Mouse (Mus musculus): ENCODE data around the gene Vmn1r214. TPM values are rescaled to one million over a fixed set of nuclear protein-coding genes. Genes with fewer than 3 reads are reported as not detected.

Gene Vmn1r214
- not detected in 2 replicates for polyA plus RNA-seq (2015; fragmentation: Nextera tagmentation; extraction: Ambion mirVana)

DNA sequence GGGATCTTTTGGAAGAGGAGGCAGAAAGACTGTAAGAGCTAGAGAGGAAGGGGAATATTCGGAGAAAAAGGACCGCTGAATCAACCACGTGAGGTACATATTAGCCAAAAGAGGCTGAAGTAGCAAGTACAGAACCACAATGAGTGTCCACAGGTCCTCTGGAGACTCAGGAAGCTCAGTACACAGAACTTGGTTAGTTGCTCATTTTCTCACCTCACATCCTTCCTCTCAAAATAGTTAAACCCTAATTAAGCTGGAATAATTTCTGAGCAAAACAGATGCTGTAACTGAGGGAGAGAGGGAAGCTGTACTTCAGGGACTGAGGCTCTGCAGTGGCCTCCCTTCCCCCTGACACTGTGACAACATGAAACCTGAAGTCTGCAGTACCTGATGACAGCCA, at the start of gene Vmn1r214:
TSS of gene Vmn1r214 (plus strand) at position 301 of the 400 bp plus-strand sequence.
- H3K4me2 ChIP-seq, result no peak within 1 kb of the TSS
- no peak within 1 kb of the TSS for H3K9ac ChIP-seq
- 93% methylated on average over 3 of the region's 3 CpGs for WGBS
- no peak within 1 kb of the TSS for H3K27ac ChIP-seq
- H3K4me3 ChIP-seq, result no peak within 1 kb of the TSS
- no peaks in the 10 kb centered on the region for H3K27me3 ChIP-seq (replicated peaks)
- H3K4me1 ChIP-seq, result no peaks in the 10 kb centered on the region
- H3K36me3 ChIP-seq (replicated peaks), result no peaks in the 10 kb centered on the region
- no peaks in the 10 kb centered on the region for H3K9me3 ChIP-seq
- no peak for ATAC-seq (replicated peaks)

DNA sequence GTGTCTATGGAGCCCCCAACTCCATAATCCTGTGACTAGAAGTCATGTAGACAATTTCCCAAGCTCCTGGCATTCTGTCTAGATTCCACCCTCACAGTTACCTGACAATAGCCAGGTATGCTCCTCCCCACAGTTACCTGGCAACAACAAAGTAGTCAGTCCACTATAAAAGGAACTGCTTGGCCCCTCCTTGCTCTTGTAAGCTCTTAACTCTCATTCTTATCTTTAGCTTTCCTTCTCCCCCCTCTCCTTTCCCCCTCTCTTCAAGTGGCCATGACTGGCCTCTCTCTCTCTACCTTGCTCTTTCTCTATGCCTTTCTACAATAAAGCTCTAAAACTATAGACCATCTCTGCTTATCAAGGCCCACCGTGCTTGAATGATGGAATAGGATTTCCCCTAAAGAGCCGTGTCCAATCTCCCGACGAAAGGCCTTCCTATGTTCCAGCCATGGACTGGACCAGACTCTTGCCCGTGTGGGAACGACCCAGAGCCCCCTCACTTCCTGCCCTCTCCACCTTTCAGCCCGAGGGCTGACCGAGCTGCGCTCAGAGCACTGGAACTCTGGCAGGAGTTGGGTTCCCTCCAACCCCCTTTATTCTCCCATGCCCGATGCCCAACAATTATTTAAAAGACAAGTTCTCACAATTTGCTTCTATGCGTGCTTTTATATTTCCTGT, 39.9 kb upstream of the Vmn1r214 start:
- no peak for ATAC-seq (replicated peaks)
- WGBS, result 88% methylated on average over 11 of the region's 11 CpGs
- Histone ChIP-seq H3K4me3 (no peak overlapping the region), H3K36me3 (replicated peaks) (no peaks in the 10 kb centered on the region), H3K9me3 (no peaks in the 10 kb centered on the region), H3K4me1 (no peaks in the 10 kb centered on the region), H3K9ac (no peak overlapping the region), H3K27ac (no peak overlapping the region), H3K4me2 (no peak overlapping the region), H3K27me3 (replicated peaks) (no peaks in the 10 kb centered on the region)

GRCm38 (mm10) chr13:22992178-22992700, 38.0 kb upstream of the Vmn1r214 start:
- Histone ChIP-seq H3K4me1 (no peaks in the 10 kb centered on the region), H3K9ac (no peak overlapping the region), H3K4me3 (no peak overlapping the region), H3K36me3 (replicated peaks) (no peaks in the 10 kb centered on the region), H3K4me2 (no peak overlapping the region), H3K27ac (no peak overlapping the region), H3K27me3 (replicated peaks) (no peaks in the 10 kb centered on the region), H3K9me3 (no peaks in the 10 kb centered on the region)
- 47% methylated on average over 1 of the region's 1 CpGs for WGBS
- no peak for ATAC-seq (replicated peaks)

DNA sequence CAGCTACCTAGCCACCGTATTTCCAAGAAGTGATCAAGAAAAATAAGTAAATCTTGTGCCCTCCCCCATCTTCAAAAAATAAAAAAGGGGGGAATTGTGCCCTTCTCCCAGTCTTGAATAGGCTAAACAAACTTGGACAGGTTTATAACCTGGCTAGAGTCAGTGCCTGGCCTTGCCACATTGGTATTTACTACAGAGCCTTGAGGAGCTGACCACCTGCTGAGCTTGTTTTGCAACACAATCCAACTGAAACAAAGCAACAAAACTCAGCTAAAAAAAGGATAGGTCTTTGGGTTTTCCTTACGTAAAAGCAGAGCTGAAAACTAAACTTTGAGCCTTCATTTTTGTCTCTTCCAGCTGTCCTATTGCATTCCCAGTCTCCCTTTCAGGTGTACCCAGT, 37.5 kb upstream of the Vmn1r214 start:
- Histone ChIP-seq H3K9me3 (no peaks in the 10 kb centered on the region), H3K27me3 (replicated peaks) (no peaks in the 10 kb centered on the region), H3K9ac (no peak overlapping the region), H3K36me3 (replicated peaks) (no peaks in the 10 kb centered on the region), H3K4me2 (no peak overlapping the region), H3K4me3 (no peak overlapping the region), H3K4me1 (no peaks in the 10 kb centered on the region), H3K27ac (no peak overlapping the region)
- no peak for ATAC-seq (replicated peaks)
- 59% methylated on average over 2 of the region's 2 CpGs for WGBS

DNA sequence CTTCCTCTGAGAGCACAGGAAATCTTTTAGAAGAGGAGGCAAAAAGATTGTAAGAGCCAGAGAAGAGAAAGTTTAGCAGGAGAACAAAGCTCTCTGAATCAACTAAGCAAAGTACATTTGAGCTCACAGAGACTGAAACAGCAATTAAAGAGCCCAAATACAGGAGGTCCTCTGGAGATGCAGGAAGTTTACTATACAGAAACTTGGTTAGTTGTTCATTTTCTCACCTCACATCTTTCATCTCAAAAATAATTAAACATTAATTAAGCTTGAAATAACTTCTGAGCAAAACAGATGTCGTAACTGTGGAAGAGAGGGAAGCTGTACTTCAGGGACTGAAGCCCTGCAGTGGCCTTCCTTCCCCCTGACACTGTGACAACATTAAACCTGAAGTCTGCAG, 22.9 kb upstream of the Vmn1r214 start, which contains the start of gene Vmn1r213:
TSS of gene Vmn1r213 (plus strand) at position 301 of the 400 bp plus-strand sequence.
- Histone ChIP-seq H3K9me3 (no peaks in the 10 kb centered on the region), H3K4me1 (no peaks in the 10 kb centered on the region), H3K27ac (no peak within 1 kb of the TSS), H3K27me3 (replicated peaks) (no peaks in the 10 kb centered on the region), H3K4me3 (no peak within 1 kb of the TSS), H3K36me3 (replicated peaks) (no peaks in the 10 kb centered on the region), H3K4me2 (no peak within 1 kb of the TSS), H3K9ac (no peak within 1 kb of the TSS)
- WGBS, result 68% methylated on average over 1 of the region's 1 CpGs
- no peak for ATAC-seq (replicated peaks)

DNA sequence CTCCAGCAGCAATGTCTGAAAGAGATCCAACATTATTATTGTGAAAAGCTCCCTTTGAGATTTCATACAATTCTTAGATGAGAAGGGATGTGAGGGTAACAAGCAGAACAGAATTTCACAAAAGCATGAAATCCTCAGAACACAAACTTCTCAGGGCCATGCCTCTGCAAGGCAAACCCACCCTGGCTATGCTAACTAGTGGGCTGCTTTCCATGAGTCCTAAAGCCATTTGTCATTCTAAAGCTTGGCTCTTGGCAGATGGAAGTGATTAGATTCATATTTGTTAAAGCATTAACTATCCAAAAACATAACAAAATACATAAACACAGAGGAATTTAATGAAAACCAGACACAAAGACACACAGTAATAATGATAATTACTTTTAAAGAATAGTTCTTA, 12.1 kb upstream of the Vmn1r214 start:
- no peak overlapping the region for H3K4me3 ChIP-seq
- H3K4me1 ChIP-seq, result no peaks in the 10 kb centered on the region
- H3K4me2 ChIP-seq, result no peak overlapping the region
- no peaks in the 10 kb centered on the region for H3K36me3 ChIP-seq (replicated peaks)
- H3K27me3 ChIP-seq (replicated peaks), result no peaks in the 10 kb centered on the region
- H3K9ac ChIP-seq, result no peak overlapping the region
- H3K9me3 ChIP-seq, result no peaks in the 10 kb centered on the region
- no peak for ATAC-seq (replicated peaks)
- H3K27ac ChIP-seq, result no peak overlapping the region

GRCm38 (mm10) chr13:23024812-23025211, 5.4 kb upstream of the Vmn1r214 start:
- H3K4me1 ChIP-seq, result no peaks in the 10 kb centered on the region
- no peak for ATAC-seq (replicated peaks)
- H3K4me3 ChIP-seq, result no peak overlapping the region
- no peaks in the 10 kb centered on the region for H3K36me3 ChIP-seq (replicated peaks)
- H3K27me3 ChIP-seq (replicated peaks), result no peaks in the 10 kb centered on the region
- no peak overlapping the region for H3K9ac ChIP-seq
- H3K4me2 ChIP-seq, result no peak overlapping the region
- no peaks in the 10 kb centered on the region for H3K9me3 ChIP-seq
- H3K27ac ChIP-seq, result no peak overlapping the region

DNA sequence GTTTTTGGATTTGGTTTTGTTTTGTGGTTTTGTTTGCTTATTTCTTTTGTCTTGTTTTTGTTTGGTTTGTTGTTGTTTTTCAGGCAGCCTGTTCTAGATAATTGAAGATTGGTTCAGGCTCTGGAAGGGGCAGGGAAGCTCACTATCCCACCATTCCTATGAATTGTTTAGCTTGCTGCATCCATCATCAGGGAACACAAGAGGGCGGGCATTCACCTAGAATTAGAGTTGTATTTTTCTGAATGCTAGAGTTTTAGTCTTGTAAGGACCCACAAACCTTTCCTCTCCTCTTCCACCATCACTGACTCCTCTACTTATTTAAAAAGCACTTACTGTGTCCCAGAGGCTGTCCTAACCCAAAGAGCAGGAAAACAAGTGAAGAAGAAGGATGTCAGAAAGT, 27.6 kb downstream of the Vmn1r214 start:
- 48% methylated on average over 1 of the region's 1 CpGs for WGBS

GRCm38 (mm10) chr13:23067725-23068124, 37.5 kb downstream of the Vmn1r214 start, which contains the start of gene Vmn1r215:
Gene Vmn1r215, plus strand, starts transcription at chr13:23068025.
- H3K9ac ChIP-seq, result no peak within 1 kb of the TSS
- ATAC-seq (replicated peaks), result no peak
- no peaks in the 10 kb centered on the region for H3K27me3 ChIP-seq (replicated peaks)
- no peaks in the 10 kb centered on the region for H3K9me3 ChIP-seq
- H3K36me3 ChIP-seq (replicated peaks), result no peaks in the 10 kb centered on the region
- H3K4me2 ChIP-seq, result no peak within 1 kb of the TSS
- 75% methylated on average over 1 of the region's 1 CpGs for WGBS
- no peak within 1 kb of the TSS for H3K4me3 ChIP-seq
- no peak within 1 kb of the TSS for H3K27ac ChIP-seq
- no peaks in the 10 kb centered on the region for H3K4me1 ChIP-seq

More for the DNA sequence above, 27.6 kb downstream of the Vmn1r214 start:
- Histone ChIP-seq H3K36me3 (replicated peaks) (no peaks in the 10 kb centered on the region), H3K9me3 (no peaks in the 10 kb centered on the region), H3K4me3 (no peak overlapping the region), H3K4me1 (no peaks in the 10 kb centered on the region), H3K27ac (no peak overlapping the region), H3K9ac (no peak overlapping the region), H3K27me3 (replicated peaks) (no peaks in the 10 kb centered on the region), H3K4me2 (no peak overlapping the region)
- no peak for ATAC-seq (replicated peaks)

GRCm38 (mm10) chr13:23069312-23069711, 39.1 kb downstream of the Vmn1r214 start:
- Histone ChIP-seq H3K27me3 (replicated peaks) (no peaks in the 10 kb centered on the region), H3K4me3 (no peak overlapping the region), H3K4me1 (no peaks in the 10 kb centered on the region), H3K4me2 (no peak overlapping the region), H3K9ac (no peak overlapping the region), H3K27ac (no peak overlapping the region), H3K36me3 (replicated peaks) (no peaks in the 10 kb centered on the region), H3K9me3 (no peaks in the 10 kb centered on the region)
- ATAC-seq (replicated peaks), result no peak
- WGBS, result 93% methylated on average over 2 of the region's 2 CpGs

Other genes starting within 250 kb of the Vmn1r214 start
- not detected in 2 replicates for gene Vmn1r209, start 220.7 kb upstream of the Vmn1r214 start, polyA plus RNA-seq (2015; fragmentation: Nextera tagmentation; extraction: Ambion mirVana)
- gene Vmn1r210, start 199.1 kb upstream of the Vmn1r214 start, polyA plus RNA-seq (2015; fragmentation: Nextera tagmentation; extraction: Ambion mirVana), result not detected in 2 replicates
- gene Vmn1r211, start 172.9 kb upstream of the Vmn1r214 start, polyA plus RNA-seq (2015; fragmentation: Nextera tagmentation; extraction: Ambion mirVana), result not detected in 2 replicates
- not detected in 2 replicates for gene Vmn1r212, start 146.2 kb upstream of the Vmn1r214 start, polyA plus RNA-seq (2015; fragmentation: Nextera tagmentation; extraction: Ambion mirVana)
- gene Vmn1r213, start 22.8 kb upstream of the Vmn1r214 start, polyA plus RNA-seq (2015; fragmentation: Nextera tagmentation; extraction: Ambion mirVana), result not detected in 2 replicates
- gene Vmn1r215, start 37.6 kb downstream of the Vmn1r214 start, polyA plus RNA-seq (2015; fragmentation: Nextera tagmentation; extraction: Ambion mirVana), result not detected in 2 replicates
- gene Vmn1r217, start 87.8 kb downstream of the Vmn1r214 start, polyA plus RNA-seq (2015; fragmentation: Nextera tagmentation; extraction: Ambion mirVana), result not detected in 2 replicates
- not detected in 2 replicates for gene Vmn1r218, start 102.7 kb downstream of the Vmn1r214 start, polyA plus RNA-seq (2015; fragmentation: Nextera tagmentation; extraction: Ambion mirVana)
- gene Vmn1r219, start 128.9 kb downstream of the Vmn1r214 start, polyA plus RNA-seq (2015; fragmentation: Nextera tagmentation; extraction: Ambion mirVana), result not detected in 2 replicates
- not detected in 2 replicates for gene Vmn1r220, start 157.6 kb downstream of the Vmn1r214 start, polyA plus RNA-seq (2015; fragmentation: Nextera tagmentation; extraction: Ambion mirVana)
- gene Vmn1r221, start 183.7 kb downstream of the Vmn1r214 start, polyA plus RNA-seq (2015; fragmentation: Nextera tagmentation; extraction: Ambion mirVana), result not detected in 2 replicates
- not detected in 2 replicates for gene Vmn1r222, start 205.5 kb downstream of the Vmn1r214 start, polyA plus RNA-seq (2015; fragmentation: Nextera tagmentation; extraction: Ambion mirVana)
- not detected in 2 replicates for gene Vmn1r223, start 216.7 kb downstream of the Vmn1r214 start, polyA plus RNA-seq (2015; fragmentation: Nextera tagmentation; extraction: Ambion mirVana)